Mouse (Mus musculus) kidney, postnatal 0 days (tissue): ENCODE measurements around the gene Nphp1. TPM values are rescaled to one million over a fixed set of nuclear protein-coding genes. Genes with fewer than 3 reads are reported as not detected.
A peak's percentile ranks its signal among the peaks of the same experiment; 100 is the strongest.

ENCODE experiments used
- ATAC-seq: fragments of 200-750 bp; cut with Nextera tagmentation; replicated peaks from 2 replicates; pipeline ENCODE4 v1.8.0; 2017; ENCODE audit warnings: low read depth, moderate number of reproducible peaks, moderate TSS enrichment, moderate library complexity; ENCODE audit not compliant: low FRiP score
- DNase-seq: peaks from one replicate; pipeline ENCODE4 v3.0.0-alpha.2; 2016; ENCODE audit warnings: low spot score
- H3K27ac ChIP-seq: fragments of 300-500 bp; sonication (generic); 2 replicates; pipeline ENCODE4 v1.5.1; 2014; ENCODE audit warnings: mild to moderate bottlenecking
- H3K27me3 ChIP-seq: fragments of 300-500 bp; sonication (generic); 2 replicates; pipeline ENCODE4 v1.6.1; 2014; ENCODE audit warnings: low read length, mixed read lengths; ENCODE audit not compliant: insufficient read depth
- H3K36me3 ChIP-seq: fragments of 300-500 bp; sonication (generic); 2 replicates; pipeline ENCODE4 v1.6.1; 2014; ENCODE audit warnings: low read length, mixed read lengths; ENCODE audit not compliant: insufficient read depth
- H3K4me1 ChIP-seq: fragments of 300-500 bp; sonication (generic); replicated peaks from 2 replicates; pipeline ENCODE4 v1.6.1; 2014; ENCODE audit warnings: antibody characterized with exemption, low read length, mixed read lengths; ENCODE audit not compliant: insufficient read depth
- H3K4me2 ChIP-seq: fragments of 300-500 bp; sonication (generic); 2 replicates; pipeline ENCODE4 v1.6.1; 2014; ENCODE audit warnings: mild to moderate bottlenecking, low read length, moderate library complexity, mixed read lengths
- H3K4me3 ChIP-seq: fragments of 300-500 bp; sonication (generic); replicated peaks from 2 replicates; pipeline ENCODE4 v1.5.1; 2014; ENCODE audit warnings: low read depth, low read length
- H3K9ac ChIP-seq: fragments of 300-500 bp; sonication (generic); 2 replicates; pipeline ENCODE4 v1.6.1; 2014; ENCODE audit warnings: low read depth, low read length
- H3K9me3 ChIP-seq: fragments of 300-500 bp; sonication (generic); replicated peaks from 2 replicates; pipeline ENCODE4 v1.6.1; 2016; ENCODE audit warnings: low read length, inconsistent platforms, mixed read lengths
- CTCF ChIP-seq: IDR thresholded peaks from 2 replicates; pipeline ENCODE4 v1.5.1; 2016; ENCODE audit warnings: antibody characterized with exemption, low read depth, mild to moderate bottlenecking, moderate library complexity
- WGBS: fragments of 180-500 bp; shearing (Covaris S2); extraction: QIAGEN DNeasy Blood & Tissue Kit; methylation state at CpG from one replicate; pipeline ENCODE4 v1.1.7; 2014; 5-methylcytosine and 5-hydroxymethylcytosine counted together
- polyA plus RNA-seq: library from polyadenylated mRNA; unstranded; fragments of >200 nt; fragmentation: Nextera tagmentation; extraction: Ambion mirVana; gene quantifications from 2 replicates; pipeline ENCODE4 v1.2.1, GENCODE M21; 2015

Nphp1 gene
- polyA plus RNA-seq, 1 experiment from 2014 or later = 41.2 TPM

- ATAC-seq (no peak), DNase-seq (no peak)
- Histone ChIP-seq H3K4me2 (peak overlapping the region; percentile 54; the same call in 1 of the 2 replicates), H3K4me1 (0 out of 2 replicates have a peak, but pooled peaks cover 9% of the 10 kb centered on the region), H3K36me3 (no peaks in the 10 kb centered on the region), H3K27me3 (no peaks in the 10 kb centered on the region), H3K4me3 (no peak overlapping the region), H3K9me3 (no peaks in the 10 kb centered on the region), H3K9ac (no peak overlapping the region), H3K27ac (no peak overlapping the region)
- no peak for TF ChIP-seq CTCF
- WGBS = 34% methylated on average over 15 of the region's 15 CpGs
These were observed 59.8 kb downstream of the Nphp1 start for GRCm38 (mm10) chr2:127728661-127729450.

- DNase-seq (no peak), ATAC-seq (no peak)
- H3K4me2 ChIP-seq = no peak overlapping the region
- WGBS = 80% methylated on average over 6 of the region's 6 CpGs
- no peaks in the 10 kb centered on the region for H3K9me3 ChIP-seq
- H3K27ac ChIP-seq = no peak overlapping the region
- no peaks in the 10 kb centered on the region for H3K27me3 ChIP-seq
- H3K9ac ChIP-seq = no peak overlapping the region
- H3K36me3 ChIP-seq = no peaks in the 10 kb centered on the region
- H3K4me1 ChIP-seq = peaks cover 13% of the 10 kb centered on the region; the same call in 1 of the 2 replicates
- no peak overlapping the region for H3K4me3 ChIP-seq
- no peak for TF ChIP-seq CTCF
These were observed 60.6 kb downstream of the Nphp1 start for GRCm38 (mm10) chr2:127728146-127728545.

GRCm38 (mm10) chr2:127723193-127723592 lies 65.5 kb downstream of the Nphp1 start:
- Histone ChIP-seq H3K27ac (peak overlapping the region; percentile 84), H3K9ac (no peak overlapping the region), H3K4me2 (no peak overlapping the region), H3K4me1 (peaks cover 16% of the 10 kb centered on the region), H3K4me3 (no peak overlapping the region), H3K27me3 (no peaks in the 10 kb centered on the region), H3K9me3 (no peaks in the 10 kb centered on the region), H3K36me3 (no peaks in the 10 kb centered on the region)
- TF ChIP-seq CTCF = no peak
- no peak for ATAC-seq
- DNase-seq = no peak
- whole genome bisulfite sequencing = 67% methylated on average over 4 of the region's 4 CpGs

GRCm38 (mm10) chr2:127722176-127722892 lies 66.4 kb downstream of the Nphp1 start:
- peaks cover 16% of the 10 kb centered on the region for H3K4me1 ChIP-seq
- no peak overlapping the region for H3K9ac ChIP-seq
- H3K36me3 ChIP-seq = no peaks in the 10 kb centered on the region
- peak overlapping the region; percentile 84 for H3K27ac ChIP-seq
- no peaks in the 10 kb centered on the region for H3K27me3 ChIP-seq
- 29% methylated on average over 7 of the region's 7 CpGs for WGBS
- no peaks in the 10 kb centered on the region for H3K9me3 ChIP-seq
- TF ChIP-seq CTCF = no peak
- H3K4me3 ChIP-seq = no peak overlapping the region
- DNase-seq (peak; percentile 91), ATAC-seq (peak; percentile 58; the same call in 1 of the 2 replicates)
- no peak overlapping the region for H3K4me2 ChIP-seq

GRCm38 (mm10) chr2:127718839-127719468 lies 69.7 kb downstream of the Nphp1 start:
- no peak for TF ChIP-seq CTCF
- peak; percentile 35 for DNase-seq
- 33% methylated on average over 8 of the region's 8 CpGs for WGBS

GRCm38 (mm10) chr2:127714726-127715125 lies 74.0 kb downstream of the Nphp1 start:
- Histone ChIP-seq H3K4me3 (no peak overlapping the region), H3K27ac (no peak overlapping the region), H3K9me3 (no peaks in the 10 kb centered on the region), H3K27me3 (no peaks in the 10 kb centered on the region), H3K36me3 (no peaks in the 10 kb centered on the region), H3K4me1 (no peaks in the 10 kb centered on the region), H3K9ac (no peak overlapping the region), H3K4me2 (no peak overlapping the region)
- WGBS = 57% methylated on average over 3 of the region's 3 CpGs
- no peak for ATAC-seq
- DNase-seq = no peak
- TF ChIP-seq CTCF = no peak

More at GRCm38 (mm10) chr2:127718839-127719468, 69.7 kb downstream of the Nphp1 start:
- H3K9me3 ChIP-seq = no peaks in the 10 kb centered on the region
- no peak overlapping the region for H3K4me3 ChIP-seq
- H3K4me2 ChIP-seq = no peak overlapping the region
- no peaks in the 10 kb centered on the region for H3K36me3 ChIP-seq
- H3K4me1 ChIP-seq = peaks cover 16% of the 10 kb centered on the region
- H3K9ac ChIP-seq = no peak overlapping the region
- no peaks in the 10 kb centered on the region for H3K27me3 ChIP-seq
- ATAC-seq = no peak
- no peak overlapping the region for H3K27ac ChIP-seq
